Mouse (Mus musculus): Measurements from ENCODE around the gene Epx. TPM values are rescaled to one million over a fixed set of nuclear protein-coding genes. Genes with fewer than 3 reads are reported as not detected.
A peak's percentile ranks its signal among the peaks of the same experiment; 100 is the strongest.

Gene Epx
- total RNA-seq (2012; rRNA removed) (not detected in 2 replicates), polyA plus RNA-seq (2012; ENCODE audit: insufficient read depth in 1 of 2, insufficient read length in 2 of 2, low read depth in 1 of 2, low replicate concordance in 2 of 2, missing spikeins in 1 of 2) (under 1 TPM in 1 of 2 experiments, not detected in 1; 0.03 TPM)

DNA sequence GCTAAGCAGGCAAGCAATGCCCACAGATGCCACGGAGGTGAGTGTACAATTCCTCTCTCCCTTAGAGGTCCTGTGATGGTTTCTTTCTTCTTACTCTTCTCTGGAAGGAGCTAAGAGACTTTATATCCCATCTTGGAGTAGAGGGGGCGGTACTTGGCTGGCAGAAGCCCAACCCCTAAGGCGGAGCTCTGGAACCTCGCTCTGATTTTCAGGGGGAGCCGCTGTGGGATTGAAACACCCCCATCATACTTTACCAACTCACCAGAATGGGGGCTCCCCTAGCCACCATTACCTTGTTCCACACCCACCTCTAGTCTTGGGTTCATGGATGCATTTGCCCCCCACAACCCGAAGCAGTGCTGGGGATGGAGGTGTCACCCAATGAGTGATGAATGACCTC, at the start of gene Epx:
Gene Epx (minus strand): TSS at position 101 of the 400 bp plus-strand sequence.
- Histone ChIP-seq H3K9me3 (replicated peaks; ENCODE audit: insufficient read depth, low read length) (no peaks in the 10 kb centered on the region), H3K27ac (ENCODE audit: control insufficient read depth, low read depth, low read length) (no peak within 1 kb of the TSS), H3K79me2 (ENCODE audit: control insufficient read depth, insufficient read depth, low read length, poor library complexity) (no peaks in the 10 kb centered on the region), H3K9ac (ENCODE audit: control insufficient read depth, low read depth, low read length, poor library complexity, severe bottlenecking) (no peak within 1 kb of the TSS), H3K4me3 (ENCODE audit: control insufficient read depth in 1 of 2, insufficient read depth in 1 of 2, low read depth in 2 of 2, low read length in 2 of 2) (no peak within 1 kb of the TSS), H3K4me1 (ENCODE audit: control insufficient read depth in 1 of 2, insufficient read depth in 2 of 2, low read length in 2 of 2) (no peaks in the 10 kb centered on the region), H3K36me3 (ENCODE audit: control insufficient read depth in 1 of 2, insufficient read depth in 2 of 2, low read length in 2 of 2) (no peaks in the 10 kb centered on the region), H3K27me3 (ENCODE audit: control insufficient read depth in 1 of 2, insufficient read depth in 2 of 2, low read length in 2 of 2) (peaks cover 3 to 15% of the 10 kb centered on the region in 2 experiments; a peak in 3 of 4 replicates)
- TF ChIP-seq POLR2AphosphoS2 (IDR thresholded peaks at IDR 0.05; ENCODE audit: low read length) = no peak
- DNase-seq (ENCODE audit: low read depth, low spot score) = no peak

DNA sequence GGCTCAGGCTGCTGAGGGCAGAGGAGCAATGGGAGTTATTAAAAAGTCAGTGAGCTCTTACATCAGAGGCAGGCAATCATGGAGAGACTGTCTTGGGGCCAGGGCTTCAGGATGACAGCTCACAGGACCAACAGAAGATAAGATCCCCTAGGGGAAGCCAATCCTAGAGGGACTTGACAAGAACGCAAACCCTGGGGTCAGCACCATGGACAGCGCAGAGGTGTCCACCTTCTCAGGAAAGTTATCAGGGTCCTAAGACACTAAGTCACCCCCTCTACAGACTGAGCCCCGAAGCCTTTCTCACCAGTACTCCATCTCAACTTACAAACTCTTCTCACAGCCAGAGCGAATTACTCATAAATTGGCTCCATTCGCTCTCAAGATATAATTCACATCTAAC, 45.6 kb upstream of the Epx start, which contains the start of gene Olfr464:
Gene Olfr464 (minus strand): TSS at position 2 of the 400 bp plus-strand sequence.
- Histone ChIP-seq H3K4me3 (ENCODE audit: control insufficient read depth in 1 of 2, insufficient read depth in 1 of 2, low read depth in 2 of 2, low read length in 2 of 2) (no peak within 1 kb of the TSS), H3K27me3 (ENCODE audit: control insufficient read depth in 1 of 2, insufficient read depth in 2 of 2, low read length in 2 of 2) (peaks cover 4 to 5% of the 10 kb centered on the region in 2 experiments; a peak in 3 of 4 replicates), H3K9me3 (replicated peaks; ENCODE audit: insufficient read depth, low read length) (no peaks in the 10 kb centered on the region), H3K27ac (ENCODE audit: control insufficient read depth, low read depth, low read length) (no peak within 1 kb of the TSS), H3K4me1 (ENCODE audit: control insufficient read depth in 1 of 2, insufficient read depth in 2 of 2, low read length in 2 of 2) (no peaks in the 10 kb centered on the region), H3K36me3 (ENCODE audit: control insufficient read depth in 1 of 2, insufficient read depth in 2 of 2, low read length in 2 of 2) (no peaks in the 10 kb centered on the region), H3K9ac (ENCODE audit: control insufficient read depth, low read depth, low read length, poor library complexity, severe bottlenecking) (no peak within 1 kb of the TSS), H3K79me2 (ENCODE audit: control insufficient read depth, insufficient read depth, low read length, poor library complexity) (no peaks in the 10 kb centered on the region)
- TF ChIP-seq SIN3A (IDR thresholded peaks at IDR 0.05; ENCODE audit: low read length) = peak; percentile 40; the same call in 1 of the 2 replicates
- no peak for TF ChIP-seq MYB (IDR thresholded peaks at IDR 0.05; ENCODE audit: low read depth, low read length)
- DNase-seq (ENCODE audit: low read depth, low spot score) = peak; percentile 81

DNA sequence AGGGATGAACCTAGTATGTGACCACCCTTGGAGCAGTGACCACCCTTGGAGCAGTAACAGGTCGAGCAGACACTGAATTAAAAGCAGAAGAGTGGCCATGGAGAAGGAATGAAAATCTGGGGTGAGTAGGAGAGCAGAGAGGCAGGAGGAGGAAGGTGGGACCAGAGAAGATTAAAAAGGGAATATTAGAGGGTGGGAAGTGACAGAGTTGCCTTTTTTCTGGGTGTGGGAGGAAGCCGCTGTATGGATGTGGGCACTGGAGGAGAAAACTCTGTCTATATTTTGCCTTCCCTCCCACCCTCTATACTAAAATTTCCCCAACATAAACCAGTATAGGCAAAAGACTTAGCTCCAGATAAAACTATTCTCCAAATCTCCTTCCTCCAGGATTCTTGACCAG, 45.0 kb upstream of the Epx start:
- peaks cover 4 to 6% of the 10 kb centered on the region in 2 experiments; a peak in 3 of 4 replicates for H3K27me3 ChIP-seq (ENCODE audit: control insufficient read depth in 1 of 2, insufficient read depth in 2 of 2, low read length in 2 of 2)
- no peak for TF ChIP-seq MAFK (IDR thresholded peaks at IDR 0.05; ENCODE audit: borderline replicate concordance, low read depth, low read length)
- no peak for TF ChIP-seq ZMIZ1 (IDR thresholded peaks at IDR 0.05; ENCODE audit: low read depth, low read length)
- TF ChIP-seq POLR2AphosphoS2 (IDR thresholded peaks at IDR 0.05; ENCODE audit: low read length) = no peak
- no peak for TF ChIP-seq GATA1 (IDR thresholded peaks at IDR 0.05; ENCODE audit: low read depth, low read length)
- TF ChIP-seq CHD1 (IDR thresholded peaks at IDR 0.05; ENCODE audit: low read depth, low read length) = no peak
- no peak for TF ChIP-seq POLR2AphosphoS5 (IDR thresholded peaks at IDR 0.05; ENCODE audit: borderline replicate concordance, low read depth, low read length)
- no peak for TF ChIP-seq CHD2 (IDR thresholded peaks at IDR 0.05; ENCODE audit: low read length)
- no peak overlapping the region for H3K9ac ChIP-seq (ENCODE audit: control insufficient read depth, low read depth, low read length, poor library complexity, severe bottlenecking)
- H3K79me2 ChIP-seq (ENCODE audit: control insufficient read depth, insufficient read depth, low read length, poor library complexity) = no peaks in the 10 kb centered on the region
- no peaks in the 10 kb centered on the region for H3K9me3 ChIP-seq (replicated peaks; ENCODE audit: insufficient read depth, low read length)
- no peaks in the 10 kb centered on the region for H3K36me3 ChIP-seq (ENCODE audit: control insufficient read depth in 1 of 2, insufficient read depth in 2 of 2, low read length in 2 of 2)
- H3K27ac ChIP-seq (ENCODE audit: control insufficient read depth, low read depth, low read length) = no peak overlapping the region
- no peak overlapping the region for H3K4me3 ChIP-seq (ENCODE audit: control insufficient read depth in 1 of 2, insufficient read depth in 1 of 2, low read depth in 2 of 2, low read length in 2 of 2)
- DNase-seq (ENCODE audit: low read depth, low spot score) = no peak
- no peaks in the 10 kb centered on the region for H3K4me1 ChIP-seq (ENCODE audit: control insufficient read depth in 1 of 2, insufficient read depth in 2 of 2, low read length in 2 of 2)

Measured in MEL (cell line).